Mouse (Mus musculus): ENCODE measurements at regions not wholly inside any gene's neighbourhood (a gene's known extent, or its start where the extent isn't known, plus 50 kb on each side); places are given as distances from the start of the nearest gene placed in this dataset.
"Not testable (repeated sequence)": the region's sequence is repeated elsewhere in the genome, so short reads cannot be mapped to it uniquely, and the experiment has no call there.

DNA sequence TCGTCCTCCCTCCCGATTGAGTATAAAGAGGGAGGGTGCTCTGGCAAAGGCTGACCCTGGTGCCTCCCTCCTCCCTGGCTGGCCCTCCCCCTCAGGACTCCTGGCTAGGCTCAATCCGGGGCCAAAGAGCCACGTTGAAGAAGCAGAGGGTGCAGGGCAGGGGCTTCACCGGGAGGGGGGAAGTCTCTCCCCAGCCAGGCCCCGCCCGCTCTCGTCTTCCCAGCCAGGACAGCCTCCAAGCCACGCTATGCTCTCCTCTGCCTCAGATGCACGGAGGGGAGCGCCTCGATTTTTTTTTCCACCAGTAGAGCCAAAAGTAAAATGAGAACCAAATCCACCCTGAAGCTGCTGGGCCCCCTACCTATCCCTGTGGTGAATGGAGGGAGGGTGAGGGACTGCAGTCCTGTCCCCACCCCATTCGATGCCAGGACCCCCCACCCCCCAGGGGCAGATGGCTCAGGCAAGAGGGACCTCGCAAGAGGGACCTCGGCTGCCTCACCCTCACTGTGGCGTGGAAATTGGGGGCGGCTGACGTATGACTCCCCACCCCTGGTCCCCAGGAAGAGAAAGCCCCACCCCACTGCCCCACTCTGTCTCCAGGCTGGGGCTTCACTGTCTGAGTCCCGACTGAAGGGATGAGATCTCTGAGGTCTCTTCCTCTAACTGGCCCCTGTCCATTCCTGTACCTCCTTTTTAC is 53.2 kb upstream of the Col1a1 start:
- no peak for DNase-seq (ENCODE audit: low spot score in 2 of 2)

GRCm38 (mm10) chr11:94881982-94882686 is 53.9 kb upstream of the Col1a1 start:
- no peak for DNase-seq (ENCODE audit: low spot score in 2 of 2)

DNA sequence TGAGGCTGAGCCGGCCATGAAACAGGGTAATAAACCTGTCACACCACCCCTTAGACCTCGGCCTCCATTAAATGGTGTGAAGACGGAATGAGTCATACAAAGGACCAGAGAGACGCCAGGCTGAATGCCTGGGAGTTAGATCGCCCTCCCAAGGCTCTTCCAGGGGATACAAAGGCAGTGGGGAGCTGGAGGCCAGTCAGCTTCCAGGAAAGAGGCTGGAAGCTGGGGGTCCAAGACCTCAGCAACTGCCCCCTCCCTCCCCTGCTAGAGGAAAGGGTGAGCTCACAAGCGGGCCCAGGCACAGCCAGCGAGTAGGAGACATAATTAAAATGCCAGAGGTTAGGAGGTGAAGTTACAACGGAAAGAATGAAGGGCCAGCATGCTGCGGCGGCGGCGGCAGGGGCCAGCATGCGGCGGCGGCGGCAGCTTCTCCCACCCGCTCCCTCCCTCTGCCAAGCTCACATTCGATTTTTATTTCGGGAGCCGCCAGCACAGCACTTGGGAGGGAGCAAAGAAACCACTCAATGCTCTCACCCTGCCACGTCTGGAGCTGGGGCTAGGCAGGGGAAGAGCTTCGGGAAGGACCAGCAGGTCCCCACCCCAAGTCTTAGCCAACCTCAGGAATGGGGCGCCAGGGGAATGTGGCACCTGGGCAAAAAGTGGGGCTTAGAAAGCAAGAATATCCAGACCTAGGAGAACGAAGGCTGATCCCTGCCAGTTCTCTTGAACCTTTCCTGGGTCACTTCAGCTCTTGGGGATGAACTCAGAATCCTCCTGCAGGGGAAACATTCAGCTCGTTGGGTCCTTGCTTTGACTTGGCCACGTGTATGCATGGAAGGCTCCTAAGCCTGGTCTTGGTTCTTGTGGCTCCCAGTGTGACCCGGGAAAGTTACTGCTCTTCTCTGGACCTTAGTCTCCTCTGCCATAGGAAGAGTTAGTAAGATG is 54.9 kb upstream of the Col1a1 start:
- no peak for DNase-seq (ENCODE audit: low spot score in 2 of 2)

GRCm38 (mm10) chr11:94876707-94877106 is 59.3 kb upstream of the Col1a1 start:
- no peak for DNase-seq (ENCODE audit: low spot score in 2 of 2)

GRCm38 (mm10) chr11:94875026-94875425 is 61.0 kb upstream of the Col1a1 start:
- DNase-seq (ENCODE audit: low spot score in 2 of 2), result no peak

GRCm38 (mm10) chr11:94874155-94874561 is 61.9 kb upstream of the Col1a1 start:
- no peak for DNase-seq (ENCODE audit: low spot score in 2 of 2)

GRCm38 (mm10) chr11:94873693-94874092 is 62.3 kb upstream of the Col1a1 start:
- DNase-seq (ENCODE audit: low spot score in 2 of 2), result no peak

GRCm38 (mm10) chr11:94872921-94873320 is 63.1 kb upstream of the Col1a1 start:
- DNase-seq (ENCODE audit: low spot score in 2 of 2), result no peak

DNA sequence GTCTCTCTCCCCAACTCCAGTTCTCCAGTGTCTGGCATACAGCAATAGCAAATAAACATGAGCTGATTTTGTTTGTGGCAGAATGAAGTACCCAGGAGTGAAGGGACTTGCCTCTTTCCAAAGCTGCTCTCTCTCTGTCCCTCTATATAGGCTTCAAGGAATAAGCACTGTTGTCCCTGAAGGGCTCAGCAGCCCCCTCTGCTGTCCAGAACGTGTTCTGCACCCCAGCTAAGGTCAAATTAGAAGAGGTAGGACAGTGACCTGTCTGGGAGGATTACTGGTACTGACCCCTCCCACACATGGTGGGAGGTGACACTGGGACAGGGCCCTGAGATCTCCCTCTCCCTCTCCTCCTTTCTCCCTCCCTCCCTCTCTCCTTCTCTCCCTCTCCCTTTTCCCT is 65.7 kb upstream of the Col1a1 start:
- peak; percentile 16 to 20 for DNase-seq (ENCODE audit: low spot score in 2 of 2)

DNA sequence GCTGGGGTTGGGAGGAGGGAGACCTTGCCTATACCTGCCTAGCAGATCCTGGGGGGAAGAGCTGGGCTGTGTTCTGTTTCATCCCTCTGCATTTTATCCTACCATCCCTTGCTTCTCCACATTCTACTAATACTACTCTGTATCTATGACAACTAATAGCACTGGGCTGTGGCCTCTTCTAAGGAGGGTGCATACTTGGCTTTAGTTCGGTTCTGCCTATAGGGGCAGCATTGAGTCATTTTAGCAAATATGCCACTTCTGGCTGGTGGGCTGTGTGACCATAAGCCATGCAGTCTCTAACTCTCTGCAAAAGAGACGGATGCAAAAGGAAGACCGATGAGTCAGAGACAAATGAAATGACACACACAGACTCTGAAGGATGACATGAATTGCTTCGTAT is 66.2 kb upstream of the Col1a1 start:
- not testable (repeated sequence) for DNase-seq (ENCODE audit: low spot score in 2 of 2)

- peak; percentile 12 to 18 for DNase-seq (ENCODE audit: low spot score in 2 of 2)
These were observed 69.7 kb upstream of the Col1a1 start for GRCm38 (mm10) chr11:94866176-94866967.

- no peak for DNase-seq (ENCODE audit: low spot score in 2 of 2)
These were observed 67.6 kb upstream of the Tmem92 start for GRCm38 (mm10) chr11:94850129-94850528.

GRCm38 (mm10) chr11:94839133-94839532 is 56.6 kb upstream of the Tmem92 start:
- DNase-seq (ENCODE audit: low spot score in 2 of 2), result no peak

GRCm38 (mm10) chr11:94838140-94838539 is 55.6 kb upstream of the Tmem92 start:
- DNase-seq (ENCODE audit: low spot score in 2 of 2), result no peak

- DNase-seq (ENCODE audit: low spot score in 2 of 2), result no peak
These were observed 53.8 kb upstream of the Tmem92 start for GRCm38 (mm10) chr11:94836347-94836746.

DNA sequence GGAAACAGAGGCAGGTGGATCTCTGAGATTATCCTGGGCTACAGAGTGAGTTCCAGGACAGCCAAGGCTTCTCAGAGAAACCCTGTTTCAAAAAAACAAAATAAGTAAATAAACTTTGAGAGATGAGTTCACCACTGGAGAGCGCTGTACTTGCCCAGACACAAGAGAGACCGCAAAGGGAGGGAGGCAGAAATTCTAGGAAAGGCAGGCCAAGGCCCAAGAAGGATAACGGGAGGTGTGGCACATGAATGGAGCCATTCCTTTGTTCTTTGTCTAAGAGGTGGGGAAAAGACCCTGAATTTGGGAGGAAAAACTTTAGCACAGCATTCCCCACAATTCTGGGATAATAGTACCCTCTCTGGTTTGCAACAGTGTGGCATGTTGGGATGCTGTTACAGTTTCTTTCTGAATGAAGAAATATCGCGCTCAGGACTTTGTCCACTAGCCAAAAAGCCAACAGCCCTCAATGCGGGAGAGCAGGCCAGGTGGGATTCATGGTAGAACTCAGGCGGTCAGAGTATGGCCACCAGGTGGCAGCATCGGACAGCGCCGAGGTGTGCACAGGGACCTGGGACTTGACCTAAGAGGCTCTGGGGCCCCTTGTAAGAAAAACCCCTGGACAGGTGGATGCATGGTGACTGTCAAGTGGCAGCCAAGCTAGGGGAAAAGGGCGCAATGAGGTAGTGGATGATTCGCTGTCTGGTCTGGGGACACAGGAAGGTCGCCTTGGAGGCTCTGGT is 49.9 kb upstream of the Tmem92 start:
- peak; percentile 19 to 33 for DNase-seq (ENCODE audit: low spot score in 2 of 2)
